Mouse (Mus musculus) gastrocnemius, adult 8-10 months (tissue): ENCODE data around the gene Uxt. TPM values are rescaled to one million over a fixed set of nuclear protein-coding genes. Genes with fewer than 3 reads are reported as not detected.

Experiments used
- DNase-seq, 2 experiments: peaks; one replicate each; pipeline ENCODE4 v3.0.0; 2022; ENCODE audit warnings: low spot score in 2 of 2
- total RNA-seq, 4 experiments: library from RNA; stranded (reverse); gene quantifications; 2 replicates each; pipeline ENCODE4 v1.2.4; 2022

The Uxt gene
- 10 to 100 TPM; 28.9 to 38.7 (median 37.2) TPM for total RNA-seq

GRCm38 (mm10) chrX:20961477-20962378, at the start of gene Uxt:
Gene Uxt (minus strand): TSS chrX:20962017.
- peak; percentile 72 to 73 for DNase-seq

GRCm38 (mm10) chrX:20980901-20981300, 19.1 kb upstream of the Uxt start:
- no peak for DNase-seq

GRCm38 (mm10) chrX:20950191-20950880, 11.5 kb downstream of the Uxt start, which contains the start of gene Elk1:
Gene Elk1 (minus strand): TSS chrX:20950608.
- peak; percentile 65 to 79 for DNase-seq

GRCm38 (mm10) chrX:20946055-20946454, 15.8 kb downstream of the Uxt start:
- DNase-seq: peak; percentile 21 to 39

GRCm38 (mm10) chrX:20931963-20932362, 29.9 kb downstream of the Uxt start:
- DNase-seq: no peak

GRCm38 (mm10) chrX:20931364-20931763, 30.5 kb downstream of the Uxt start, which contains the start of gene Cfp:
Gene Cfp (minus strand): TSS chrX:20931555.
- no peak for DNase-seq

- DNase-seq: no peak
Measured at GRCm38 (mm10) chrX:20929859-20930258, 32.0 kb downstream of the Uxt start.

GRCm38 (mm10) chrX:20924976-20925375, 36.8 kb downstream of the Uxt start:
- DNase-seq: no peak

- no peak for DNase-seq
Measured at GRCm38 (mm10) chrX:20923506-20923905, 38.3 kb downstream of the Uxt start.

- DNase-seq: no peak
Measured at GRCm38 (mm10) chrX:20921366-20921765, 40.5 kb downstream of the Uxt start.

- peak; percentile 24 to 47 for DNase-seq
Measured at GRCm38 (mm10) chrX:20920844-20921364, 40.9 kb downstream of the Uxt start, which contains the start of gene Syn1. Gene Syn1 (minus strand): TSS chrX:20921004.

- DNase-seq: no peak
Measured at GRCm38 (mm10) chrX:20920249-20920843, 41.5 kb downstream of the Uxt start.

GRCm38 (mm10) chrX:20915075-20915474, 46.7 kb downstream of the Uxt start:
- DNase-seq: no peak

GRCm38 (mm10) chrX:20913726-20914125, 48.1 kb downstream of the Uxt start:
- no peak for DNase-seq

- no peak for DNase-seq
Measured at GRCm38 (mm10) chrX:20910074-20910473, 51.7 kb downstream of the Uxt start.

Other genes with a start within 250 kb of the Uxt start
- 100 to 1,000 TPM; 102 to 107 (median 105) TPM for gene Araf, start 164.2 kb downstream of the Uxt start, total RNA-seq
- gene Timp1, start 91.9 kb downstream of the Uxt start, total RNA-seq: under 1 TPM in 3 of 4 experiments, not detected in 1; 0.36 to 0.99 (median 0.59) TPM
- under 1 TPM in 1 of 4 experiments, not detected in 3; 0.10 TPM for gene Syn1, start 41.0 kb downstream of the Uxt start, total RNA-seq
- 1 to 10 TPM; 1.3 to 4.5 (median 2.1) TPM for gene Cfp, start 30.5 kb downstream of the Uxt start, total RNA-seq
- gene Elk1, start 11.4 kb downstream of the Uxt start, total RNA-seq: 1 to 10 TPM; 5.6 to 6.9 (median 6.1) TPM
- gene Zfp182, start 100.3 kb upstream of the Uxt start, total RNA-seq: 1 to 10 TPM; 1.2 to 1.3 (median 1.3) TPM
- not detected for gene Spaca5, start 106.4 kb upstream of the Uxt start, total RNA-seq
- gene Zfp300, start 127.5 kb upstream of the Uxt start, total RNA-seq: under 1 TPM; 0.10 to 0.19 (median 0.16) TPM
- gene Ssxa1, start 153.8 kb upstream of the Uxt start, total RNA-seq: not detected
- not detected for gene Gm21876, start 213.6 kb upstream of the Uxt start, total RNA-seq